Mouse (Mus musculus) midbrain, embryonic 11.5 days (tissue): Measurements from ENCODE around the gene Tubb4b. TPM values are rescaled to one million over a fixed set of nuclear protein-coding genes. Genes with fewer than 3 reads are reported as not detected.

Experiments used
- ATAC-seq: fragments of 200-750 bp; cut with Nextera tagmentation; 2 replicates; pipeline ENCODE4 v1.8.0; 2017; ENCODE audit warnings: moderate TSS enrichment, moderate library complexity; ENCODE audit not compliant: low FRiP score
- DNase-seq: peaks from one replicate; pipeline ENCODE4 v3.0.0; 2015; ENCODE audit warnings: low spot score; ENCODE audit errors: missing footprints
- H3K27ac ChIP-seq: fragments of 300-500 bp; sonication (generic); 2 replicates; pipeline ENCODE4 v1.5.1; 2014; ENCODE audit warnings: low read depth, low read length
- H3K27me3 ChIP-seq: fragments of 300-500 bp; sonication (generic); 2 replicates; pipeline ENCODE4 v1.6.1; 2014; ENCODE audit warnings: mild to moderate bottlenecking, low read length, moderate library complexity, mixed read lengths; ENCODE audit not compliant: control insufficient read depth, insufficient read depth
- H3K36me3 ChIP-seq: fragments of 300-500 bp; sonication (generic); 2 replicates; pipeline ENCODE4 v1.6.1; 2014; ENCODE audit warnings: mild to moderate bottlenecking, low read length, moderate library complexity, mixed read lengths; ENCODE audit not compliant: control insufficient read depth, insufficient read depth
- H3K4me1 ChIP-seq: fragments of 300-500 bp; sonication (generic); 2 replicates; pipeline ENCODE4 v1.6.1; 2014; ENCODE audit warnings: low read length; ENCODE audit not compliant: control insufficient read depth, insufficient read depth
- H3K4me2 ChIP-seq: fragments of 300-500 bp; sonication (generic); 2 replicates; pipeline ENCODE4 v1.6.1; 2014; ENCODE audit warnings: mild to moderate bottlenecking, moderate library complexity
- H3K4me3 ChIP-seq: fragments of 300-500 bp; sonication (generic); 2 replicates; pipeline ENCODE4 v1.5.1; 2014; ENCODE audit warnings: low read depth, low read length
- H3K9ac ChIP-seq: fragments of 300-500 bp; sonication (generic); 2 replicates; pipeline ENCODE4 v1.6.1; 2014; ENCODE audit warnings: low read length
- H3K9me3 ChIP-seq: fragments of 300-500 bp; sonication (generic); 2 replicates; pipeline ENCODE4 v1.6.1; 2016; ENCODE audit warnings: low read length; ENCODE audit not compliant: control insufficient read depth
- WGBS: fragments of 180-500 bp; shearing (Covaris S2); extraction: QIAGEN DNeasy Blood & Tissue Kit; methylation state at CpG from one replicate; pipeline ENCODE4 v1.1.7; 2014; 5-methylcytosine and 5-hydroxymethylcytosine counted together
- polyA plus RNA-seq: library from polyadenylated mRNA; unstranded; fragments of >200 nt; fragmentation: Nextera tagmentation; extraction: Ambion mirVana; gene quantifications from 2 replicates; pipeline ENCODE4 v1.2.1, GENCODE M21; 2014

Gene Tubb4b
- polyA plus RNA-seq, 1 experiment from 2014 or later = 571 TPM

GRCm38 (mm10) chr2:25210686-25211085 lies 13.8 kb downstream of the Tubb4b start:
- ATAC-seq = no peak; the same call in 1 of the 2 replicates
- H3K9ac ChIP-seq = peak overlapping the region; percentile 90

DNA sequence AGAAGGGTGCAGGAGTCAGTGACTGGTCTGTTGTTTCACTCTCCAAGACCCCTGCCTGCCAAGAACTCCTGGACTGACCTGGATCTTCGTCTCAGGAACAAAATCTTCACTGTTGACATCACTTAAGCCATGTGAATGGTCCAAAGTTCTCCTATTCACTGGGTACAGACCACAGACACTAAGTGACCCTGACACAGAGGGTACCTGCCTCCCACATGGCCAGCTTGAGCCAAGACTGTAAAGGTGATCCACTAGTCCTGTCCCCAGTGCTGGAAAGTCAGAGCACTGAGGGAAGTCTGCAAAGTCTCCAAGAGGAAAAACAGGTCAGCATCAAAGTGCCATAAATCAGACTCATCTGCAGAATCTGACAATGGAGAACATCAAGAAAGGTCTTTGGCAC lies 16.9 kb downstream of the Tubb4b start:
- Histone ChIP-seq H3K4me1 (peaks cover 15% of the 10 kb centered on the region), H3K4me2 (no peak overlapping the region), H3K36me3 (peaks cover 9% of the 10 kb centered on the region; the same call in 1 of the 2 replicates), H3K9ac (no peak overlapping the region), H3K27ac (no peak overlapping the region), H3K4me3 (no peak overlapping the region), H3K9me3 (no peaks in the 10 kb centered on the region), H3K27me3 (no peaks in the 10 kb centered on the region)
- 83% methylated on average over 1 of the region's 1 CpGs for WGBS
- DNase-seq (peak; percentile 10), ATAC-seq (no peak)

More at GRCm38 (mm10) chr2:25210686-25211085, 13.8 kb downstream of the Tubb4b start:
- Histone ChIP-seq H3K36me3 (no peaks in the 10 kb centered on the region), H3K4me3 (peak overlapping the region; percentile 84), H3K4me1 (peaks cover 15% of the 10 kb centered on the region), H3K4me2 (peak overlapping the region; percentile 79), H3K27me3 (no peaks in the 10 kb centered on the region), H3K9me3 (no peaks in the 10 kb centered on the region), H3K27ac (peak overlapping the region; percentile 62; the same call in 1 of the 2 replicates)
- under 1% methylated on average over 24 of the region's 24 CpGs for WGBS
- DNase-seq = no peak

- DNase-seq = peak; percentile 56
- no peaks in the 10 kb centered on the region for H3K4me1 ChIP-seq
- peaks cover 25% of the 10 kb centered on the region for H3K36me3 ChIP-seq
- H3K9me3 ChIP-seq = no peaks in the 10 kb centered on the region
- no peak overlapping the region for H3K9ac ChIP-seq
- no peak overlapping the region for H3K27ac ChIP-seq
- H3K4me2 ChIP-seq = no peak overlapping the region
- H3K27me3 ChIP-seq = no peaks in the 10 kb centered on the region
- WGBS = 68% methylated on average over 4 of the region's 4 CpGs
- no peak overlapping the region for H3K4me3 ChIP-seq
- ATAC-seq = 0 out of 2 replicates have a peak, but pooled peaks have one; percentile 19
Observed at GRCm38 (mm10) chr2:25203631-25204214, 20.8 kb downstream of the Tubb4b start.

DNA sequence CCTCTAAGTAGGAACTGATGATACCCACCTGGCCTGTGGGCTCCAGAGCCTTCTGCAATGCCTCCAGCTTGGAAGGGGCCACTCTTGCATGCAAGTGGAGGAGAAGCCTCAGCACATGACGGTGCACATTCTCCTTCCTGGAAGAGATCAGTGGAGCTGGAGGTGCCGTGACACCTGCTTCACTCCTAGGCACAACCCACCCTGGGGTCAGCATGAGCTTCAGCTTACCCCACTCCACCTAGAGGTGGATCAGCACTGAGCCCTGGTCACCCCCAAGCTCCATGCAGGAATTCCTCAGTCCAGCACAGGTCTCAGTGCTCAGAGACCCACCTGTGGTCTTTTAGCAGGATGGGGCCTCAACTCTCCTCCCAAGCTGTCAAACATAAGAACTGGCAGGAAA lies 23.9 kb downstream of the Tubb4b start:
- Histone ChIP-seq H3K4me3 (no peak overlapping the region), H3K27me3 (peaks cover 11% of the 10 kb centered on the region), H3K9ac (no peak overlapping the region), H3K27ac (no peak overlapping the region), H3K9me3 (no peaks in the 10 kb centered on the region), H3K36me3 (peaks cover 25% of the 10 kb centered on the region), H3K4me1 (no peaks in the 10 kb centered on the region), H3K4me2 (no peak overlapping the region)
- no peak for ATAC-seq
- 96% methylated on average over 2 of the region's 2 CpGs for WGBS
- no peak for DNase-seq

- H3K36me3 ChIP-seq = peaks cover 20% of the 10 kb centered on the region
Observed at GRCm38 (mm10) chr2:25197946-25198345, 26.6 kb downstream of the Tubb4b start.

GRCm38 (mm10) chr2:25197191-25197590 lies 27.3 kb downstream of the Tubb4b start:
- no peak for ATAC-seq
- H3K4me3 ChIP-seq = no peak overlapping the region
- DNase-seq = peak; percentile 77
- peaks cover 15% of the 10 kb centered on the region for H3K36me3 ChIP-seq
- WGBS = 16% methylated on average over 2 of the region's 2 CpGs
- peaks cover 29% of the 10 kb centered on the region for H3K27me3 ChIP-seq
- no peaks in the 10 kb centered on the region for H3K9me3 ChIP-seq
- no peak overlapping the region for H3K9ac ChIP-seq
- no peak overlapping the region for H3K4me2 ChIP-seq
- H3K27ac ChIP-seq = no peak overlapping the region
- peaks cover 5% of the 10 kb centered on the region; the same call in 1 of the 2 replicates for H3K4me1 ChIP-seq

More at GRCm38 (mm10) chr2:25197946-25198345, 26.6 kb downstream of the Tubb4b start:
- Histone ChIP-seq H3K4me2 (no peak overlapping the region), H3K9ac (no peak overlapping the region), H3K4me1 (peaks cover 5% of the 10 kb centered on the region; the same call in 1 of the 2 replicates), H3K27ac (no peak overlapping the region), H3K4me3 (no peak overlapping the region), H3K9me3 (no peaks in the 10 kb centered on the region), H3K27me3 (peaks cover 29% of the 10 kb centered on the region)
- no peak for ATAC-seq
- DNase-seq = no peak

GRCm38 (mm10) chr2:25196172-25196954 lies 28.1 kb downstream of the Tubb4b start, which contains the start of gene Tor4a:
Gene Tor4a, minus strand, starts transcription at chr2:25196886.
- peaks cover 5% of the 10 kb centered on the region; the same call in 1 of the 2 replicates for H3K4me1 ChIP-seq
- peak within 1 kb of the TSS; percentile 9 for H3K4me3 ChIP-seq
- 15% methylated on average over 8 of the region's 8 CpGs for WGBS
- H3K27me3 ChIP-seq = peaks cover 29% of the 10 kb centered on the region
- H3K9me3 ChIP-seq = no peaks in the 10 kb centered on the region
- H3K36me3 ChIP-seq = peaks cover 15% of the 10 kb centered on the region
- H3K4me2 ChIP-seq = no peak within 1 kb of the TSS; the same call in 1 of the 2 replicates
- no peak within 1 kb of the TSS for H3K9ac ChIP-seq
- peak; percentile 82 for DNase-seq
- H3K27ac ChIP-seq = no peak within 1 kb of the TSS
- no peak for ATAC-seq

GRCm38 (mm10) chr2:25195211-25196156 lies 29.0 kb downstream of the Tubb4b start:
- ATAC-seq (no peak), DNase-seq (peak; percentile 85)
- H3K4me1 ChIP-seq = peaks cover 5% of the 10 kb centered on the region; the same call in 1 of the 2 replicates
- no peak overlapping the region for H3K9ac ChIP-seq
- peaks cover 8% of the 10 kb centered on the region for H3K36me3 ChIP-seq
- no peaks in the 10 kb centered on the region for H3K9me3 ChIP-seq
- peak overlapping the region; percentile 9 for H3K4me3 ChIP-seq
- H3K27ac ChIP-seq = no peak overlapping the region
- H3K4me2 ChIP-seq = peak overlapping the region; percentile 7; the same call in 1 of the 2 replicates
- peaks cover 29% of the 10 kb centered on the region for H3K27me3 ChIP-seq
- 20% methylated on average over 55 of the region's 55 CpGs for whole genome bisulfite sequencing
